Comparison of ENCODE assay signal across 8 mouse cellular contexts in genomic region chr19:46305432-46306267, GRCm38 (mm10). TPM values are rescaled to one million over a fixed set of nuclear protein-coding genes. Genes with fewer than 3 reads are reported as not detected.
DNase-seq lines count a peak whose midpoint lies in the region; ATAC-seq and TF ChIP-seq lines count a peak whose summit lies in the region.

No protein-coding gene starts in this region.

- peaks cover 25% of the 10 kb centered on the region; the same call in 1 of the 2 replicates for H3K27me3 ChIP-seq in liver, embryonic 13.5 days
- no peaks in the 10 kb centered on the region for H3K27me3 ChIP-seq in myocyte (ENCODE audit: control insufficient read depth, insufficient read depth, insufficient read length)
- H3K27me3 ChIP-seq in stomach, embryonic 16.5 days (ENCODE audit: control insufficient read depth, insufficient read depth, low read length), result no peaks in the 10 kb centered on the region

- peak overlapping the region; percentile 84 for H3K9ac ChIP-seq in liver, embryonic 13.5 days
- peak overlapping the region; percentile 82 for H3K9ac ChIP-seq in stomach, embryonic 16.5 days (ENCODE audit: low read length)

- H3K36me3 ChIP-seq in liver, embryonic 13.5 days, result peaks cover 20% of the 10 kb centered on the region
- peaks cover 11% of the 10 kb centered on the region for H3K36me3 ChIP-seq in myocyte (ENCODE audit: control insufficient read depth, insufficient read depth)
- H3K36me3 ChIP-seq in stomach, embryonic 16.5 days (ENCODE audit: control insufficient read depth, insufficient read depth, low read length), result 0 out of 2 replicates have a peak, but pooled peaks cover under 1% of the 10 kb centered on the region

- H3K79me2 ChIP-seq in myocyte (ENCODE audit: control insufficient read depth, insufficient read depth), result peaks cover 8% of the 10 kb centered on the region

- peak overlapping the region; percentile 18 for H3ac ChIP-seq in myocyte (ENCODE audit: control insufficient read depth, insufficient read length)

- peaks cover 53% of the 10 kb centered on the region for H3K4me1 ChIP-seq in liver, embryonic 13.5 days (replicated peaks)
- H3K4me1 ChIP-seq in stomach, embryonic 16.5 days (ENCODE audit: control insufficient read depth, insufficient read depth, low read length), result peaks cover 18% of the 10 kb centered on the region

- H3K4me2 ChIP-seq in liver, embryonic 13.5 days, result peak overlapping the region; percentile 98
- H3K4me2 ChIP-seq in myocyte (ENCODE audit: low read depth), result peak overlapping the region; percentile 99
- H3K4me2 ChIP-seq in stomach, embryonic 16.5 days (ENCODE audit: low read depth, low read length), result peak overlapping the region; percentile 95

- peak overlapping the region; percentile 83 for H3K4me3 ChIP-seq in liver, embryonic 13.5 days (replicated peaks)
- peak overlapping the region; percentile 95 for H3K4me3 ChIP-seq in myocyte
- H3K4me3 ChIP-seq in stomach, embryonic 16.5 days (replicated peaks; ENCODE audit: low read length), result peak overlapping the region; percentile 81

- H3K27ac ChIP-seq in liver, embryonic 13.5 days, result peak overlapping the region; percentile 88
- peak overlapping the region; percentile 91 for H3K27ac ChIP-seq in stomach, embryonic 16.5 days (ENCODE audit: low read length)

- DNase-seq in 3T3-L1 (ENCODE audit: low read depth, low spot score) (peak; percentile 90), R1 (ENCODE audit: low read depth, low spot score) (peak; percentile 87)
- peak; percentile 77 for DNase-seq in embryo, embryonic 11.5 days (ENCODE audit: low read depth, low spot score)
- DNase-seq in heart, adult 18-20 months, result peak; percentile 92 to 94
- DNase-seq in kidney, adult 11 months, result peak; percentile 85
- peak; percentile 83 for DNase-seq in liver, embryonic 13.5 days

- no peaks in the 10 kb centered on the region for H3K9me3 ChIP-seq in liver, embryonic 13.5 days (replicated peaks)
- H3K9me3 ChIP-seq in stomach, embryonic 16.5 days (replicated peaks; ENCODE audit: control insufficient read depth, low read length), result no peaks in the 10 kb centered on the region

- WGBS in liver, embryonic 13.5 days (ENCODE audit: insufficient replicate concordance), result 2% methylated on average over 42 of the region's 43 CpGs
- under 1% methylated on average over 42 of the region's 43 CpGs for WGBS in stomach, embryonic 16.5 days

- peak; percentile 76 for TF ChIP-seq POLR2A in myocyte (IDR thresholded peaks at IDR 0.05; ENCODE audit: insufficient read length, low read depth)

- ATAC-seq in liver, embryonic 13.5 days (ENCODE audit: low read depth), result peak; percentile 71
- ATAC-seq in stomach, embryonic 16.5 days (ENCODE audit: insufficient read depth, low FRiP score), result peak; percentile 79

TF ChIP-seq in myocyte, 11 proteins besides CTCF, POLR2A, EP300 and RAD21:
- TF ChIP-seq POLR2AphosphoS2 (IDR thresholded peaks at IDR 0.05; ENCODE audit: insufficient read length, low read depth) (peak; percentile 71), REST (IDR thresholded peaks at IDR 0.05; ENCODE audit: insufficient read depth, insufficient read length) (no peak), MYOD1 (IDR thresholded peaks at IDR 0.05; ENCODE audit: control insufficient read depth in 1 of 3, insufficient read length in 2 of 3, low read depth in 2 of 3) (peak in 1 of 3 experiments; percentile 43), MYOG (IDR thresholded peaks at IDR 0.05; ENCODE audit: control insufficient read depth in 1 of 3, insufficient read depth in 1 of 3, insufficient read length in 2 of 3, low read depth in 2 of 3) (peak in 1 of 3 experiments; percentile 31), TCF3 (IDR thresholded peaks at IDR 0.05; ENCODE audit: insufficient read length, low read depth) (no peak), CEBPB (IDR thresholded peaks at IDR 0.05; ENCODE audit: insufficient read depth, poor library complexity, severe bottlenecking) (no peak)
TF ChIP-seq in myocyte: peak in this region for 3.

RNA-seq across cellular contexts. Expression of gene Nfkb2, which starts 1.5 kb away (rescaled TPM):
- 10 to 100 TPM; 19.7 to 22.1 TPM for total RNA-seq in heart, adult 18-20 months (2021)
- 3.9 and 4.3 TPM in 2 replicates for polyA plus RNA-seq in liver, embryonic 13.5 days (2015; fragmentation: Nextera tagmentation; extraction: Ambion mirVana)
- polyA plus RNA-seq in myocyte (2012; fragmentation: generic; extraction: Trizol), result 67.2 TPM
- polyA plus RNA-seq in stomach, embryonic 16.5 days (2015; fragmentation: Nextera tagmentation; extraction: Ambion mirVana), result 10.2 and 10.4 TPM in 2 replicates

RNA-seq across cellular contexts. Expression of gene Psd, which starts 21.3 kb away (rescaled TPM):
- under 1 TPM; 0.51 to 0.60 TPM for total RNA-seq in heart, adult 18-20 months (2021)
- 5.8 and 7.1 TPM in 2 replicates for polyA plus RNA-seq in liver, embryonic 13.5 days (2015; fragmentation: Nextera tagmentation; extraction: Ambion mirVana)
- 11.7 TPM for polyA plus RNA-seq in myocyte (2012; fragmentation: generic; extraction: Trizol)
- polyA plus RNA-seq in stomach, embryonic 16.5 days (2015; fragmentation: Nextera tagmentation; extraction: Ambion mirVana), result 22.1 and 23.0 TPM in 2 replicates

RNA-seq across cellular contexts. Expression of gene Fbxl15, which starts 22.3 kb away (rescaled TPM):
- total RNA-seq in heart, adult 18-20 months (2021), result 1 to 10 TPM; 6.5 to 6.9 TPM
- polyA plus RNA-seq in liver, embryonic 13.5 days (2015; fragmentation: Nextera tagmentation; extraction: Ambion mirVana), result 11.2 and 12.1 TPM in 2 replicates
- 15.3 TPM for polyA plus RNA-seq in myocyte (2012; fragmentation: generic; extraction: Trizol)
- 14.1 and 16.0 TPM in 2 replicates for polyA plus RNA-seq in stomach, embryonic 16.5 days (2015; fragmentation: Nextera tagmentation; extraction: Ambion mirVana)

RNA-seq across cellular contexts. Expression of gene Cuedc2, which starts 32.9 kb away (rescaled TPM):
- total RNA-seq in heart, adult 18-20 months (2021), result 10 to 100 TPM; 91.4 to 92.1 TPM
- 85.6 and 86.7 TPM in 2 replicates for polyA plus RNA-seq in liver, embryonic 13.5 days (2015; fragmentation: Nextera tagmentation; extraction: Ambion mirVana)
- polyA plus RNA-seq in myocyte (2012; fragmentation: generic; extraction: Trizol), result 165 TPM
- polyA plus RNA-seq in stomach, embryonic 16.5 days (2015; fragmentation: Nextera tagmentation; extraction: Ambion mirVana), result 131 and 133 TPM in 2 replicates

RNA-seq across cellular contexts. Expression of gene Mfsd13a, which starts 35.3 kb away (rescaled TPM):
- total RNA-seq in heart, adult 18-20 months (2021), result 1 to 10 TPM; 3.7 to 4.0 TPM
- polyA plus RNA-seq in liver, embryonic 13.5 days (2015; fragmentation: Nextera tagmentation; extraction: Ambion mirVana), result 10.6 and 12.3 TPM in 2 replicates
- polyA plus RNA-seq in myocyte (2012; fragmentation: generic; extraction: Trizol), result 1.9 TPM
- polyA plus RNA-seq in stomach, embryonic 16.5 days (2015; fragmentation: Nextera tagmentation; extraction: Ambion mirVana), result 13.8 and 16.8 TPM in 2 replicates

Comparison
In these comparisons a context has a peak if more than half of its experiments do, and no peak if none do; other contexts are left out.
1. Peak in every context shown above with its lines: DNase-seq, ATAC-seq, H3K4me3 ChIP-seq and H3K27ac ChIP-seq.